Mouse (Mus musculus): ENCODE results near the gene Pgbd5. TPM values are rescaled to one million over a fixed set of nuclear protein-coding genes. Genes with fewer than 3 reads are reported as not detected.

Gene Pgbd5
- polyA plus RNA-seq, 1 experiment, result not detected

DNA sequence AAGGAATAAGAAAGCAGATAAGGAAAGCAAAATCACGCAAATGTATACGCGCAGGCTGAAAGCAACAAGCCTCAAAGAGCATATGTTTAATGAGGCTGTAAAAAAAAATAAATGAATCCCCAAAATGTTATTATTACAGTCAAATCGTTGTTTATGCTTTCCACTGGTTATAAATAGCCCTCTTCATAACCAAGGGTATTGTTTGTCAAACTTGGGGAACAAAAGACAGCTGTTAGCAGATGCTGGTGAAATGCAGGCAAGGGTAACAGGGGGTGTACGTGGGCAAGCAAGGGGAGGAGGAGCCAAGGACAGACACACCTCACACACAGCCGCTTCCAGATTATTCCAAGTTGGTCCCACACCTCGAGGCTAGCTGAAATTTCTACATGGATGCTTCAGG is 44.1 kb downstream of the Pgbd5 start:
- H3K79me2 ChIP-seq (ENCODE audit: control insufficient read depth, insufficient read depth), result no peaks in the 10 kb centered on the region
- peaks cover 43% of the 10 kb centered on the region for H3K27me3 ChIP-seq (ENCODE audit: control insufficient read depth, insufficient read depth, insufficient read length)
- no peak overlapping the region for H3ac ChIP-seq (ENCODE audit: control insufficient read depth, insufficient read length, low read depth)
- no peaks in the 10 kb centered on the region for H3K36me3 ChIP-seq (ENCODE audit: control insufficient read depth, insufficient read depth)
- TF ChIP-seq FOSL1 (IDR thresholded peaks at IDR 0.05; ENCODE audit: insufficient read depth, low read length, poor library complexity, severe bottlenecking) (no peak), USF1 (IDR thresholded peaks at IDR 0.05; ENCODE audit: low read depth) (no peak)
- H3K4me3 ChIP-seq (ENCODE audit: insufficient read depth, poor library complexity, severe bottlenecking), result no peak overlapping the region
- H3K79me3 ChIP-seq (ENCODE audit: low read depth), result no peaks in the 10 kb centered on the region

DNA sequence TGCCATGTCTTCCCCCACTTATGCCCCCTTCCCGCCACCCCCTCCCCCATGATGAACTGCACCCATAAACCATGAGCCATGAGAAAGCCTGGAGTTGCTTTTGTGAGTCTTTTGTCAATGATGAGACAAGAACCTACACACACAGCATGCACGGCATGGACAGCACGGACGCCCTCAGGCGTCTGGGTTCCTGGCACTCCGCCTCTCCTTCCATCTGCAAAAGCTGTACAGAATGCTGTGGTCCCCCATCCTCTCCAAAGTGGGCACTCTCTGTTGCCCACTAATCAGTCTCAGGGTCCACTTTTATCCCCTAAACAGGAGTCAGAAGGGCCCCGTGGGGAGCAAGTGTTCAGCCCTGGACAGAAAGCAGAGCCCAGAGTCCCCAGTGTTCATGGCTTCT is 44.5 kb downstream of the Pgbd5 start:
- Histone ChIP-seq H3K79me2 (ENCODE audit: control insufficient read depth, insufficient read depth) (no peaks in the 10 kb centered on the region), H3K4me3 (ENCODE audit: insufficient read depth, poor library complexity, severe bottlenecking) (no peak overlapping the region), H3K27me3 (ENCODE audit: control insufficient read depth, insufficient read depth, insufficient read length) (peaks cover 43% of the 10 kb centered on the region), H3K36me3 (ENCODE audit: control insufficient read depth, insufficient read depth) (no peaks in the 10 kb centered on the region), H3K79me3 (ENCODE audit: low read depth) (no peaks in the 10 kb centered on the region), H3ac (ENCODE audit: control insufficient read depth, insufficient read length, low read depth) (no peak overlapping the region)
- TF ChIP-seq CEBPB (IDR thresholded peaks at IDR 0.05; ENCODE audit: low read depth), result no peak
- TF ChIP-seq MAX (IDR thresholded peaks at IDR 0.05), result no peak
- no peak for TF ChIP-seq USF1 (IDR thresholded peaks at IDR 0.05; ENCODE audit: low read depth)
- TF ChIP-seq MYOG (IDR thresholded peaks at IDR 0.05; ENCODE audit: control insufficient read depth, extremely low read depth, insufficient read length), result no peak
- no peak for TF ChIP-seq MYOD1 (IDR thresholded peaks at IDR 0.05; ENCODE audit: control insufficient read depth, insufficient read length, low read depth)
- no peak for TF ChIP-seq FOSL1 (IDR thresholded peaks at IDR 0.05; ENCODE audit: insufficient read depth, low read length, poor library complexity, severe bottlenecking)
- no peak for TF ChIP-seq CTCF (IDR thresholded peaks at IDR 0.05; ENCODE audit: control insufficient read depth, insufficient read depth, insufficient read length)

DNA sequence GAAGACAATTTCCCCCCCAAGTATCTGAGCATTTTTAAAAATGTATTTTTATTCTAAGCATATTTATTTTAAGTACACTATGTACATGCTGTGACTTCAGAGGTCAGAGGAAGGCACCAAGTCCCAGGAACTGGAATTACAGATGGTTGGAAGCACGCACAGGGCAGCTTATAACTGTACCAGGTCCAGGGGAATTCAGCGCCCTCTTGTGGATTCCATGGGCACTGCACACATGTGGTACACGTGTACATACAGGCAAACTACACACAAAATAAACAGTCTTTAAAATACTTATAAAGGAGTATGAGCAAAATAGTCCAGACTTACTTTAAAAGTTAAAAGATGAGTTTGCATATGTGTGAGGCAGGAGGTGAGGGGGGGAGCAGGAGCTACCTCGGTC is 45.5 kb downstream of the Pgbd5 start:
- Histone ChIP-seq H3K36me3 (ENCODE audit: control insufficient read depth, insufficient read depth) (no peaks in the 10 kb centered on the region), H3ac (ENCODE audit: control insufficient read depth, insufficient read length, low read depth) (no peak overlapping the region), H3K4me3 (ENCODE audit: insufficient read depth, poor library complexity, severe bottlenecking) (no peak overlapping the region), H3K27me3 (ENCODE audit: control insufficient read depth, insufficient read depth, insufficient read length) (peaks cover 33% of the 10 kb centered on the region), H3K79me2 (ENCODE audit: control insufficient read depth, insufficient read depth) (no peaks in the 10 kb centered on the region), H3K79me3 (ENCODE audit: low read depth) (no peaks in the 10 kb centered on the region)
- TF ChIP-seq MYOD1 (IDR thresholded peaks at IDR 0.05; ENCODE audit: control insufficient read depth, insufficient read length, low read depth), result no peak
- TF ChIP-seq CEBPB (IDR thresholded peaks at IDR 0.05; ENCODE audit: low read depth), result no peak
- TF ChIP-seq MAX (IDR thresholded peaks at IDR 0.05), result no peak
- no peak for TF ChIP-seq USF1 (IDR thresholded peaks at IDR 0.05; ENCODE audit: low read depth)
- no peak for TF ChIP-seq CTCF (IDR thresholded peaks at IDR 0.05; ENCODE audit: control insufficient read depth, insufficient read depth, insufficient read length)
- no peak for TF ChIP-seq MYOG (IDR thresholded peaks at IDR 0.05; ENCODE audit: control insufficient read depth, extremely low read depth, insufficient read length)
- TF ChIP-seq FOSL1 (IDR thresholded peaks at IDR 0.05; ENCODE audit: insufficient read depth, low read length, poor library complexity, severe bottlenecking), result no peak

DNA sequence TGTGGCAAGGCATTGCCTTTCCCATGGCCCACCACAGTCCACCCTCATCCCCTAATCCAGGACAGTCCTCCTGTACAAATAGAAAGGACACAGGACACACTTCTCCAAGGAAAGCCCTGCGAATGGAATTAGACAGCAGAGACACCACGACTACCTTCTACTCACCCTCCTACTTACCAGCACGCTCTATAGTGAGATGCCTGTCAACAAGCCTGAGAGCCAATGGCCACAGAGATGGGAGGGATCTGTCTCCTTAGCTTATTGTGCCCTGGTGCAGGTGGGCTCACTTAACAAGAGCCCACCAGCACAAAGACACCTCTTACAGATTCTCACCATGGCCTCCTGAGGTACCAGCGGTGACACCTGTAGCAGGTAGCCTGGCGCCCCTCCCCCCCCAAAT is 46.4 kb downstream of the Pgbd5 start:
- Histone ChIP-seq H3ac (ENCODE audit: control insufficient read depth, insufficient read length, low read depth) (no peak overlapping the region), H3K36me3 (ENCODE audit: control insufficient read depth, insufficient read depth) (no peaks in the 10 kb centered on the region), H3K79me2 (ENCODE audit: control insufficient read depth, insufficient read depth) (no peaks in the 10 kb centered on the region), H3K4me3 (ENCODE audit: insufficient read depth, poor library complexity, severe bottlenecking) (no peak overlapping the region), H3K79me3 (ENCODE audit: low read depth) (no peaks in the 10 kb centered on the region), H3K27me3 (ENCODE audit: control insufficient read depth, insufficient read depth, insufficient read length) (peaks cover 30% of the 10 kb centered on the region)
- TF ChIP-seq FOSL1 (IDR thresholded peaks at IDR 0.05; ENCODE audit: insufficient read depth, low read length, poor library complexity, severe bottlenecking), result no peak
- no peak for TF ChIP-seq MAX (IDR thresholded peaks at IDR 0.05)
- TF ChIP-seq CTCF (IDR thresholded peaks at IDR 0.05; ENCODE audit: control insufficient read depth, insufficient read depth, insufficient read length), result no peak
- no peak for TF ChIP-seq MYOG (IDR thresholded peaks at IDR 0.05; ENCODE audit: control insufficient read depth, extremely low read depth, insufficient read length)
- no peak for TF ChIP-seq MYOD1 (IDR thresholded peaks at IDR 0.05; ENCODE audit: control insufficient read depth, insufficient read length, low read depth)
- TF ChIP-seq CEBPB (IDR thresholded peaks at IDR 0.05; ENCODE audit: low read depth), result no peak
- TF ChIP-seq USF1 (IDR thresholded peaks at IDR 0.05; ENCODE audit: low read depth), result no peak

DNA sequence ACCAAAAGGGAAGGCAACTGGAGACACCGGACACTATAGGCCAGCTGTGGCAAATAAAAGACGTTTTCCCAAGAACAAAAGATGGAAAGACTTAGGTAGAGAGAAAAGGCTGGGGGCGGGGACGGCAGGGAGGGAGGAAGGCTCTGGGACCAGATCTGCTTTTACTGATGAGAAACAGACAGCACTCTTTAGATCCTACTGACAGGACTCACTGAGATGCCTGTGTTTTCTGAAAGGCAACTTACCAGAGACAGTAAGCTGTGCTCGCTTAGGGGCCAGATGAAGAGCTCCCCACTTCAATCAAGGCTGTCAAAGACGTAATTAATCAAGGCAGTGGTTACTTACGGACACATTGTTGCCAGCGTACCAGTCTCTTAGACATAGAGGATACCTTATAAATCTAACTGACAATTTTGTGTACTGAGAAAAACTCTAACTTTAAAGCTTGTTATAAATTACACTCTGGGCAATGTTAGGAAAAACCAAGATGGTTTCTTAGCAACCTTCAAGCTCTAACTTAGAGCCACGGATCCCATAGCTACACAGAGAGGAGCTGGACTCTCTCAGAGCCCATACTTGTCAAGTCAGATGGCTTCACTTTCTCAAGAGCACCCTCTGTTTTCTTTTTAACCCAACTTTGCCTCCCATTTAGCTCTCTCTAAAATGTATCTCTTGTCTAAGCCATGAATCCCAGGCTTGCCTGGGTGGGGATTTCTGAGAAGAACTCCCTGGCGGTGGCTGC is 47.0 kb downstream of the Pgbd5 start:
- no peak overlapping the region for H3ac ChIP-seq (ENCODE audit: control insufficient read depth, insufficient read length, low read depth)
- H3K27me3 ChIP-seq (ENCODE audit: control insufficient read depth, insufficient read depth, insufficient read length), result peaks cover 26% of the 10 kb centered on the region
- H3K4me3 ChIP-seq (ENCODE audit: insufficient read depth, poor library complexity, severe bottlenecking), result no peak overlapping the region
- H3K79me3 ChIP-seq (ENCODE audit: low read depth), result no peaks in the 10 kb centered on the region
- H3K36me3 ChIP-seq (ENCODE audit: control insufficient read depth, insufficient read depth), result no peaks in the 10 kb centered on the region
- no peaks in the 10 kb centered on the region for H3K79me2 ChIP-seq (ENCODE audit: control insufficient read depth, insufficient read depth)
- no peak for TF ChIP-seq MYOD1 (IDR thresholded peaks at IDR 0.05; ENCODE audit: control insufficient read depth, insufficient read length, low read depth)
- TF ChIP-seq USF1 (IDR thresholded peaks at IDR 0.05; ENCODE audit: low read depth), result no peak

DNA sequence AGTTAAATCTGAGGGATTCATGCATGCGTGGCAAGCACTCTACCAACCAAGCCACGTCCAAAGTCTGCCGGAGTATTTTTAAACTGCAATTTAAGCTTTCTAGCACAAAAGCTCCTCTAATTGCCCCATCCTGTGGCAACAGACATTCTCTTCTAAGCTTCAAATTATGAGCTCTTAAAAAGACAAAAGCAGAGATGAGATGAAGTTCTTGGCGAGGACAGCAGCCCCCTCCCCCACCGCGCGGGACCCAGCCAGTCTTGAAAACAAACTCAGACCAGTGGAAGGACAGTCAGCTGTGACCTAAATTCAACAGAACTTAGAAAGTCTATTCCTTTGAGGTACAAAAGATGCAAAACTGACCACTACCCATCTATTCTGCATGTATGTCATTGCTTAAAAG is 48.3 kb downstream of the Pgbd5 start:
- TF ChIP-seq MAX (IDR thresholded peaks at IDR 0.05), result no peak
- no peak for TF ChIP-seq MYOD1 (IDR thresholded peaks at IDR 0.05; ENCODE audit: control insufficient read depth, insufficient read length, low read depth)
- TF ChIP-seq USF1 (IDR thresholded peaks at IDR 0.05; ENCODE audit: low read depth), result no peak
- no peak for TF ChIP-seq CEBPB (IDR thresholded peaks at IDR 0.05; ENCODE audit: low read depth)
- TF ChIP-seq CTCF (IDR thresholded peaks at IDR 0.05; ENCODE audit: control insufficient read depth, insufficient read depth, insufficient read length), result no peak
- no peak for TF ChIP-seq MYOG (IDR thresholded peaks at IDR 0.05; ENCODE audit: control insufficient read depth, extremely low read depth, insufficient read length)
- no peak for TF ChIP-seq FOSL1 (IDR thresholded peaks at IDR 0.05; ENCODE audit: insufficient read depth, low read length, poor library complexity, severe bottlenecking)
- Histone ChIP-seq H3ac (ENCODE audit: control insufficient read depth, insufficient read length, low read depth) (no peak overlapping the region), H3K36me3 (ENCODE audit: control insufficient read depth, insufficient read depth) (no peaks in the 10 kb centered on the region), H3K79me3 (ENCODE audit: low read depth) (no peaks in the 10 kb centered on the region), H3K79me2 (ENCODE audit: control insufficient read depth, insufficient read depth) (no peaks in the 10 kb centered on the region), H3K27me3 (ENCODE audit: control insufficient read depth, insufficient read depth, insufficient read length) (peaks cover 21% of the 10 kb centered on the region), H3K4me3 (ENCODE audit: insufficient read depth, poor library complexity, severe bottlenecking) (no peak overlapping the region)
